Mouse (Mus musculus) layer of hippocampus, adult 9-11 months (tissue): ENCODE results near the gene Rab25.

Experiments used
- DNase-seq: peaks from one replicate; pipeline ENCODE4 v3.0.0; 2022

Gene Rab25

GRCm38 (mm10) chr3:88566536-88567061, 18.5 kb upstream of the Rab25 start:
- no peak for DNase-seq

- no peak for DNase-seq
Measured at GRCm38 (mm10) chr3:88566116-88566515, 18.0 kb upstream of the Rab25 start.

GRCm38 (mm10) chr3:88563966-88564365, 15.9 kb upstream of the Rab25 start:
- no peak for DNase-seq

- no peak for DNase-seq
Measured at GRCm38 (mm10) chr3:88563442-88563841, 15.3 kb upstream of the Rab25 start.

GRCm38 (mm10) chr3:88561989-88562388, 13.9 kb upstream of the Rab25 start:
- DNase-seq = no peak

GRCm38 (mm10) chr3:88559596-88559995, 11.5 kb upstream of the Rab25 start:
- DNase-seq = no peak

- no peak for DNase-seq
Measured at GRCm38 (mm10) chr3:88556616-88557015, 8.5 kb upstream of the Rab25 start.

GRCm38 (mm10) chr3:88555731-88556130, 7.6 kb upstream of the Rab25 start:
- no peak for DNase-seq

GRCm38 (mm10) chr3:88555069-88555605, 7.0 kb upstream of the Rab25 start:
- DNase-seq = no peak

GRCm38 (mm10) chr3:88553880-88554586, 5.9 kb upstream of the Rab25 start:
- no peak for DNase-seq

GRCm38 (mm10) chr3:88553525-88553879, 5.4 kb upstream of the Rab25 start, which contains the start of gene Ubqln4:
TSS of gene Ubqln4 (plus strand) at chr3:88553758.
- DNase-seq = peak; percentile 86

GRCm38 (mm10) chr3:88552676-88553524, 4.8 kb upstream of the Rab25 start, which contains the start of gene Lamtor2:
TSS of gene Lamtor2 (minus strand) at chr3:88553074.
- peak; percentile 99 for DNase-seq

GRCm38 (mm10) chr3:88552082-88552645, 4.1 kb upstream of the Rab25 start:
- DNase-seq = no peak

GRCm38 (mm10) chr3:88551586-88551985, 3.5 kb upstream of the Rab25 start:
- no peak for DNase-seq

GRCm38 (mm10) chr3:88546674-88547418, 1.3 kb downstream of the Rab25 start:
- DNase-seq = no peak

- no peak for DNase-seq
Measured at GRCm38 (mm10) chr3:88544955-88545591, 3.0 kb downstream of the Rab25 start.

- DNase-seq = no peak
Measured at GRCm38 (mm10) chr3:88544514-88544913, 3.6 kb downstream of the Rab25 start.

- no peak for DNase-seq
Measured at GRCm38 (mm10) chr3:88543651-88544410, 4.3 kb downstream of the Rab25 start.

- DNase-seq = no peak
Measured at GRCm38 (mm10) chr3:88543174-88543573, 4.9 kb downstream of the Rab25 start.

GRCm38 (mm10) chr3:88542486-88542885, 5.6 kb downstream of the Rab25 start:
- DNase-seq = no peak
